Comparison of ENCODE assay signal across 8 mouse cellular contexts in the genomic region with DNA sequence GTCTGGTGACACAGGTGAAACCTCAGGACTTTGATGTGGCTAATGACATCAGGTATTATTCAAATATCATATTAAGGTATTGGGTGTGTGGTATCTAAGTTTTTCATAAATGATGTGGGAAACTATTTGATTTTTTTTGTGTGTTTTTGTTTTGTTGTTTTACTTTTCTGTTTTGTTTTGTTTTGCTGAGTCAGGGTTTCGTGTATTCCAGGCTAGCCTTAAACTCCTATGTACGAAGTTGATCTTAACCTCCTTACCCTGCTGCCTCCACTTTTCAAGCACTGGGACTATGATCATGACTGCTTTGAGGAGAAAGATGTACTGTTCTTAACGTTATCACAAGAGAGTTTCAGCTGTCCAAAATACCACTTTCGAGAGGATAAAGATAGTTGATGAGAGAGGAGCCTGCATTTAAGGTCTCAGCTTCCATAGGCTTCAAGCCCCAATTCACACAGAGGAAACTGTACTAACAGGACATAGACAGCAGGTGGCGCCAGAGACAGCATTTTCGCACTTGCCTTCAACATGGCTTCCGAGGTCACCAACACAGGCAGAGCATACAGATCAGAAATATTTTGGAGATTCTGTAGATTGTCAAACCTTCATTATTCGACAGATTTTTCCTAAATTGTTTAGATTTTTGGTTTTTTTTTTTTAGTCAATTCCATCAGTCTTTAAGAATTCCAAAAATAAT.
DNase-seq lines count a peak whose midpoint lies in the region; ATAC-seq lines count a peak whose summit lies in the region.

No protein-coding gene starts in this region.

- 26% methylated on average over 8 of the region's 8 CpGs for WGBS in heart, embryonic 12.5 days
- 27% methylated on average over 8 of the region's 8 CpGs for WGBS in forebrain, embryonic 11.5 days
- 22% methylated on average over 8 of the region's 8 CpGs for WGBS in hindbrain, embryonic 15.5 days

- no peak overlapping the region for H3K27ac ChIP-seq in heart, embryonic 12.5 days (ENCODE audit: poor library complexity, severe bottlenecking)
- no peak overlapping the region for H3K27ac ChIP-seq in forebrain, embryonic 11.5 days (ENCODE audit: low read depth, low read length)
- no peak overlapping the region for H3K27ac ChIP-seq in hindbrain, embryonic 15.5 days (replicated peaks)

- no peaks in the 10 kb centered on the region for H3K36me3 ChIP-seq in heart, embryonic 12.5 days
- no peaks in the 10 kb centered on the region for H3K36me3 ChIP-seq in forebrain, embryonic 11.5 days (ENCODE audit: control insufficient read depth, insufficient read depth, low read length)
- no peaks in the 10 kb centered on the region for H3K36me3 ChIP-seq in hindbrain, embryonic 15.5 days

- H3K9me3 ChIP-seq in heart, embryonic 12.5 days (replicated peaks), result no peaks in the 10 kb centered on the region
- no peaks in the 10 kb centered on the region for H3K9me3 ChIP-seq in forebrain, embryonic 11.5 days (ENCODE audit: control insufficient read depth, low read length)
- H3K9me3 ChIP-seq in hindbrain, embryonic 15.5 days, result no peaks in the 10 kb centered on the region

- ATAC-seq in heart, embryonic 12.5 days (ENCODE audit: insufficient number of reproducible peaks, low FRiP score), result no peak
- ATAC-seq in forebrain, embryonic 11.5 days (replicated peaks; ENCODE audit: low FRiP score), result peak; percentile 56; the same call in 1 of the 2 replicates
- ATAC-seq in hindbrain, embryonic 15.5 days (ENCODE audit: low FRiP score, low read depth), result peak; percentile 67; the same call in 1 of the 2 replicates
- ATAC-seq in megakaryocyte-erythroid progenitor cell, adult 5-6 weeks (replicated peaks; ENCODE audit: low FRiP score, low TSS enrichment, poor library complexity, severe bottlenecking), result peak; percentile 74

- H3K4me2 ChIP-seq in heart, embryonic 12.5 days, result no peak overlapping the region
- H3K4me2 ChIP-seq in forebrain, embryonic 11.5 days (ENCODE audit: low read depth, low read length, severe bottlenecking), result no peak overlapping the region
- H3K4me2 ChIP-seq in hindbrain, embryonic 15.5 days, result no peak overlapping the region

- H3K27me3 ChIP-seq in heart, embryonic 12.5 days (replicated peaks), result no peaks in the 10 kb centered on the region
- no peaks in the 10 kb centered on the region for H3K27me3 ChIP-seq in forebrain, embryonic 11.5 days (ENCODE audit: control insufficient read depth, insufficient read depth, low read length)
- no peaks in the 10 kb centered on the region for H3K27me3 ChIP-seq in hindbrain, embryonic 15.5 days

- H3K9ac ChIP-seq in heart, embryonic 12.5 days, result no peak overlapping the region
- H3K9ac ChIP-seq in forebrain, embryonic 11.5 days (ENCODE audit: low read length), result no peak overlapping the region
- H3K9ac ChIP-seq in hindbrain, embryonic 15.5 days, result no peak overlapping the region

- H3K4me3 ChIP-seq in heart, embryonic 12.5 days, result no peak overlapping the region
- no peak overlapping the region for H3K4me3 ChIP-seq in forebrain, embryonic 11.5 days (ENCODE audit: low read depth, low read length)
- no peak overlapping the region for H3K4me3 ChIP-seq in hindbrain, embryonic 15.5 days

- DNase-seq in heart, adult 18-20 months, result peak; percentile 60 to 86
- DNase-seq in c-Kit-negative CD71-positive TER-119-positive erythroid progenitor cells, embryonic 14.5 days (ENCODE audit: low read depth, low spot score), result peak; percentile 17
- peak; percentile 89 for DNase-seq in forebrain, embryonic 11.5 days (ENCODE audit: low spot score)
- peak; percentile 47 to 84 for DNase-seq in layer of hippocampus, postnatal 25 days (ENCODE audit: extremely low spot score in 1 of 2, low spot score in 1 of 2)
- peak; percentile 55 for DNase-seq in skeletal muscle tissue, adult 2 months (ENCODE audit: low read depth, low spot score)

- H3K4me1 ChIP-seq in heart, embryonic 12.5 days (replicated peaks), result no peaks in the 10 kb centered on the region
- no peaks in the 10 kb centered on the region for H3K4me1 ChIP-seq in forebrain, embryonic 11.5 days (replicated peaks; ENCODE audit: control insufficient read depth, insufficient read depth, low read length)
- H3K4me1 ChIP-seq in hindbrain, embryonic 15.5 days (replicated peaks), result no peaks in the 10 kb centered on the region; the same call in 1 of the 2 replicates

Comparison
In these comparisons a context has a peak if more than half of its experiments do, and no peak if none do; other contexts are left out.
1. DNase-seq: peak in every context shown above with its lines; median percentile 89 in forebrain, embryonic 11.5 days; 73 in heart, adult 18-20 months; 66 in layer of hippocampus, postnatal 25 days; 55 in skeletal muscle tissue, adult 2 months; 17 in c-Kit-negative CD71-positive TER-119-positive erythroid progenitor cells, embryonic 14.5 days.